Mouse (Mus musculus) 416B (cell line): ENCODE data around the gene Il16.
A peak's percentile ranks its signal among the peaks of the same experiment; 100 is the strongest.

Experiments
- DNase-seq: peaks from one replicate; pipeline ENCODE4 v3.0.0; 2011; ENCODE audit warnings: low read depth

Gene Il16

GRCm38 (mm10) chr7:83643581-83643980 is 101.9 kb downstream of the Il16 start:
- DNase-seq, result no peak

DNA sequence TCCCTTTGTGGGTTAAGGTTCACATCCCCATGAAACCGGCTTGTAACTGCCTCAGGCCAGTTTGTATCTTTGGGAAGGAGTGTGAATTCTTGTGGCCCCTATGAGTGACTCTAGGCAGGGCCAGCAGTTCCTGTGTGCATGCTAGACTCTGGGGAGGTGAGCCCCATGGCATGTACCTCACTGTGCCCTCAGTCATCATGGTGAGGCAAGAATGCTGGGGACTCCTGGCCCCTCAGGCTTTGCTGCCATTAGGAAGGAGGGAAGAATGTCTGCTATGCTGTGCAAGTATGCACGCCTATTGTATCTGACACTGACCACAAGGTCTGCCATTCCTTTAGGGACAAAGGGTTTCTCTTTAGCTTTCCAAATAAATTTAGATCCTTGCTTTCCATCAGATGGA is 104.4 kb downstream of the Il16 start:
- DNase-seq, result no peak

GRCm38 (mm10) chr7:83640581-83640980 is 104.9 kb downstream of the Il16 start:
- no peak for DNase-seq

- no peak for DNase-seq
These were observed 106.4 kb downstream of the Il16 start for GRCm38 (mm10) chr7:83639084-83639483.

GRCm38 (mm10) chr7:83637781-83638583 is 107.5 kb downstream of the Il16 start:
- DNase-seq, result no peak

DNA sequence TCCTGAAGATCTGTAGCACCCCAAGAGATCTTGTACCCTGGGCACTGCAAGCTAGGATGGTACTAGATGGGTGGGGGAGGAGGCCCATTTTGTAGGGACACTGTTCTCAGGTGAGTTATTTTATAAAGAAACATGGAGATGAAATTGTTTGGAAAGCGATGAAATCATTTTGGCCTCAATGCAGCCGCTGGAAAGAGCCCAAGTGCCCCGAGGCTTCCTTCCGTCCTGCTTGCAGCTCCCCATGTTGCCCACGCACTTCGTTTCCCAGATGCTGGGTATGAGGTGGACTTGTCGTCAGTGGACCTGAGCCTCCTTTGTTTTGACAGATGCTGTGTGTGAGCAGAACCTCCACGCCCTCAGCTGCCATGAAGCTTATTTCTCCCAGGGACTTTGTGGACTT is 109.1 kb downstream of the Il16 start:
- DNase-seq, result no peak

DNA sequence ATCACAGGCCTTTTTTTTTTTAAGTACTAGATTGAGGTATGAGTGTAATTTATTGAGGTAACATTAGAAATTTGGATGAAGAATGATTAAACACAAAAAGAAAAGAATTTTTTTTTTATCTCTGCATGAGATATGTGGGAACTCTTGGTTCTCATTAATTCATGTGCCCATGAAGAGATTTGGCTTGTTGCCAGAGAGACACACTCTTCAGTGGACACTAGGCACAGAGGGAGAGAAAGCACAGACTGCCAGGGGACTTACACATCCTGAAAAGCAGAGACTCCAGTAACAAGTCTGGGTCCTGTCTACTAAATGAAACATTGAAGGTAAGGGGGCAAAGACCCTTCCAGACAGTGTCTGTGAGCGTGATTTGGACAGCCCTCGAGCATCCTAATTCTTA is 109.8 kb downstream of the Il16 start:
- no peak for DNase-seq

DNA sequence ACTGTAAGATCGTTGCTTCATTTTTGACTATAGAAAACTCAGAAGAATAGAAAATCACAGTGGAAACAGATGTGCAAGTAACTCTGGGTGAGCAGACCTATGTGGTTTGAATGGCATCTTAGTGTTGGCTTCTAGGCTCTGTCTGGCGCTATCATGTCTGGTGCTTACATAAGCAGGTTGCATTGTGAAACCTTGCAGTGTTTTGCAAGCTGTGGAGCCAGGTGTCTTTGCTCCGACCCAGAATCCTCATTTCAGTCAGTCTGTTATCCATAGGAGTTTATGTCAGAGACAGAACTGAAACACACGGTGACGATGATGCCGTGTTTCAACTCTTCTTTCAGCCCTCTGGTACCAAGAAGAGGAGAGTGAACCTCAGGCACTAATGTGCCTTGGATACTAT is 111.7 kb downstream of the Il16 start:
- DNase-seq, result no peak

DNA sequence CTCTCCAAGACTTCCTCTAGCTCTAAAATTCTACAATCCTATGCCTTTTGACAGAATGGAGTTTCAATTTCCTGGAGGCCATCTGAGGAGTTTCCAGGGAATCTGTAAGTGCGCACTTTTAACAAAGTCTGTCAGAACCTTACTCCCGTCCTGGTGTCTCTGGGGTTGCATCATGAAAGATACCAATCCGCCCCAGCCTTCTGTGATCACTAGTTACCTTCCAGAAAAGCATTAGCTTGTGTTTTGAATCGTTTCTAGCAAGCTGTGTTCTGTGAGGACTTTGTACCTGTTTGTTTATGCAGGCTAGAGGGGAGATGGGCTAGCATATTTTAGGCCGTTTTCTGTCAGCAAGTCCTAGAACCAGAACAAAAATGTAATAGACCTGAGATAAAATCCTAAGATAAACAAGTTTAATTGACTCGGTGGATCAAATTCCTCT is 112.8 kb downstream of the Il16 start:
- no peak for DNase-seq

- peak; percentile 94 for DNase-seq
These were observed 113.5 kb downstream of the Il16 start, which contains the start of gene Stard5 for GRCm38 (mm10) chr7:83631828-83632681. TSS of gene Stard5 (plus strand) at chr7:83631959.

- no peak for DNase-seq
These were observed 114.3 kb downstream of the Il16 start for GRCm38 (mm10) chr7:83631073-83631827.

DNA sequence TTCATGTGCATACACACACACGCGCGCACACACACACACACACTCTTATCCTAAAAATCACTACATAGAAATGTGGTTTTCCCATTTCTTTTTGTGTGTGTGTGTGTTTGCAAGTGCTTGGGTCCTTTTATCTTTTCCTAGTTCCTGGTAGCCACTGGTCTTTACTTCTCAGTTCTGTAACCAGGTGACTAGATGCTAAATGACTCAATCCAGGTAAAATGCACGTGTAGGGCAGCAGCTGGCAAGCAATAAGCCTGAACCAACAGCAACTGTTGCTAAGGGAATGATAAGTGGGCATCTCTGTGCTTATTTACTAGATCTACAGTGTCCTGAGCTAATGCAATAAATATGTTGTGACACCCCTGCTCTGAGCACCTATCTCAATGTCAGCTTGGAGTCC is 118.2 kb downstream of the Il16 start:
- DNase-seq, result no peak

DNA sequence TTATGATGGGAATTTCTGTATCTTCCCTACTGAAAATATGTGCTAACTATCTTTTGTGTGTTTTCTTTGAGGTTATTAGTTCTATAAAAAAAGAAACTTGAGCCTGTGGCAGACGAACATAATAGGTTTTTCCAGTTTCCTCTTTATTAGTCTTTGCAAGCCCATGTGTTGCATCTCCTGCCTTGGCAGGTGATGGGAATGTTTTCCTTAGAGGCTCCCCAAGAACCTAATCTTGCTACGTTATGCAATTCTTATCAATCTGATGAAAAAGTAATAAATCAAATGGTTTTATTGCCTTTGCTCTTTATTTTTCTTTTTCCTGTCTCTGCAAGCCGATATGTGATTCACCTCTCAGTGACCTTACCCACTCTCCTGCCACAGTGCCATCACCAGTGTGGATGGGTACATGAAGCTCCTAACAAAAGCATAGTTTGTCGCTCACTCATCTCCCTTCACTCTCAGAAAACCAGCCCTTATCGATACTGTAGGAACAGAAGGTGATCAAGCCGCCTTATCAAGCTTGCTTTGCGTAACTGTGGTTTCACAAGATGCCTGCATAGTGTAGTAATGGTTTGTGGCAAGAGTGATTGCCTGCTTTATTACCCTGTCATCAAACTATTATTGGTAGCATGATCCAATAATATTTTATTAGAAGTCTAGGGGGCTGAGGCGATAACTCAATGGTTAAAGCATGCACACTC is 118.8 kb downstream of the Il16 start:
- DNase-seq, result no peak

DNA sequence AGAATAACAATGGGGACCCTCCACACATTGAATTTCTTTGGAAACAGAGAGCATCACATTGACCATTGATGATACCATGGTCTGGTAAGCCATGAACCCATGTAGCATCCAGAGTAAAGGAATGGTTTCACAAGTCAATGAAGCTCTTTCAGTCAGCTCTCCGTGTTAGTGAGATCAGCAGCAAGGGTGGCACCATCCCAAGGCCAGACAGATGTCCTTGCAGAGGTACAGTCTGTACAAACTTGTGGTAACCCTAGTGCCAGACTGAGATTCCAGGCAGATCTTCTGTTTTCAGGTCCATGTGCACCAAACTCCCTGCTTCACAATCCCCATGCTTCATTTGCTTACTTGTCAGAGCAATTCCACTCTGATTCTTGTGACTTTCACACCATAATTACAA is 121.5 kb downstream of the Il16 start:
- DNase-seq, result no peak

- DNase-seq, result no peak
These were observed 122.9 kb downstream of the Il16 start for GRCm38 (mm10) chr7:83622582-83622981.

GRCm38 (mm10) chr7:83618709-83619108 is 126.8 kb downstream of the Il16 start:
- no peak for DNase-seq

DNA sequence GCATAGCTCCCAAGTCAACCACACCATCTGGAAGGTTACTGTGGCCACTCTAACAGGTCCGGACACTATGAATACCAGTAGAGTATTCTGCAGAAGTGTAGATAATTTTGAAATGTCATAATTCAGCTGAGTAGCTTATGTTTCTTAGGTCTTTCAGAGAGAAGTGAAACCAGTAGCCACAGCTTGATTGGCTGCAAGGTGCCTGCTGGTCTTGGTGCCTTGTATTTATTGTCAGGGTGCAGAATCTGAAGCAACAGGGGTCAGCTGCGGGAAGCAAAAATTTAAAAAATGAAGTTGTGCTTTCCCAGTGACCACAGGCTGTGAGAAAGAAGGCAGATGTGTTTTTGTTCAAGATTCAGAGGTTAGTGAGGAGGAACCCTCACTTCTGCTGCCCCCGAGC is 129.3 kb downstream of the Il16 start:
- DNase-seq, result no peak

DNA sequence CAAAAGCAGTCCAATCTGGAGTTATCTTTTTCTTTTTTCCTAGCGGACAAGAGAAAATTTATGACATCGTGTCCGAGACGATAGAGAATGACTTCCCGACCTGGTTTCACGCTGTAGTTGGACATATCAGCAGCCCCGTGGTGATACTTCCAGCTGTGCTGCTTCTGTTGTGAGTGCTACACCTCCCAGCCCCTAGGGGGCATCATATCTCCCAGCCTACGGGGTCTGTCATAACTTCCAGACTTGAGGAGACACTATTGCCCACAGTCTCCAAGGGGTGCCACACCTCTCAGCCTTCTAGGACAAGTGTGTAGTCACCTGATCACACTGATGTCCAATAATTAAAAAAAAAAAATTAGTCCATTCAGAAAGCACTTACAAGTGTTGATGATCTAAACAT is 129.7 kb downstream of the Il16 start:
- DNase-seq, result peak; percentile 6

DNA sequence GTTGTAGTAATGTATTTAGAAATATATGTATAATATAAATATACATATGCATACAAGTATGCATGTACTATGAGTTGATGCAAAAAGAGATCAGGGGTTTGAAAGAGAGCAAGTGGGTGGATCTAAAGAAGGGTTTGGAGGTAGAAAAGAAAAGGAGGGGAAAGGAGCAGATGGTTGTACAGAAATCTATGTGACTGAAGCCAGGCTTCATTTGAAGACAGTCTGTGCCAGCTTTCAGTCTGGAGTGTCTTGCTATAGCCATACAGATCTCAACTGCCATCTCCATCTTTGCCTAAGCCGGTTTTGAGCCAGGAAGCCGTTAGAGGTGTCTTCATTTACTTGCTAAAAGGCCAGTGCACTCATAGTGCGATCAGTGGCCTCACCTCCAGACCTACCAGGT is 130.3 kb downstream of the Il16 start:
- DNase-seq, result no peak

DNA sequence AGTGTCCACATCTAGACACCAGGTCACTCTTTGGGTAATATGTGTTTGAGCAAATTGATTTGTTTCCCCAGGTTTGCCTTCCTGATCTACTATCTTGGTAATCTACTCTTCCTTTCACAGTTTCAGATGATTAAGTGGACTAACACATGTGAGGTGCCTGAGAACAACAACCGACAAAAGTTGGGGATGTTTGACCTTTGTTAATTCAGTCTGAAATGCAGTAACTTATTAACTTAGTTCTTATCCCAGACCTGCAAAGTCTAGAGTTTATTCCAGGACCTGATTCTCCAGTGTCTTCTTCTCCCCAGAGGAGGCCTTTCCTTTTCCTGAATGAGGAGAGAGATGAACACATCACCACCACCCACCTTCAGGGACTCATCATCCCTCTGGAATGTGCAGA is 133.6 kb downstream of the Il16 start:
- no peak for DNase-seq

DNA sequence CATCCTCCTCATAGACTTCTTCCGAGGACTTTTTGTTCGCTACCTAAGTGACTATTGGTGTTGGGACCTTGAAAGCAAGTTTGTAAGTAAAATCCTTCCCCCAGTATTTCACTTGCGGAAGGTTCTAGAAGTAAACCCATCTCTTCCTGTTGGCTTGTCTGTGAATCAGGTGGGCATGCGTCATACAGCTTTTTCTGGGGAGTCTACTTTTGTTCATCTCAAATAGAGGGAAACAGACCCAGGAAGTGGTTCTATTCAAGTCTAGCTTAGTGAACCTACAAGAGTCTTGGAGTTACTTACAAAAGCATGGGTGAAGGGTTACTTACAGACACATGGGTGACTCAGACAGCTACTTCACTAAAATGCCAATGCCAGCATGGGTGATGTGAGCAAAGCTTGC is 135.6 kb downstream of the Il16 start:
- no peak for DNase-seq

GRCm38 (mm10) chr7:83606796-83607195 is 138.7 kb downstream of the Il16 start:
- DNase-seq, result no peak
